Mouse (Mus musculus): Measurements from ENCODE around the gene Prtn3.
A peak's percentile ranks its signal among the peaks of the same experiment; 100 is the strongest.

DNA sequence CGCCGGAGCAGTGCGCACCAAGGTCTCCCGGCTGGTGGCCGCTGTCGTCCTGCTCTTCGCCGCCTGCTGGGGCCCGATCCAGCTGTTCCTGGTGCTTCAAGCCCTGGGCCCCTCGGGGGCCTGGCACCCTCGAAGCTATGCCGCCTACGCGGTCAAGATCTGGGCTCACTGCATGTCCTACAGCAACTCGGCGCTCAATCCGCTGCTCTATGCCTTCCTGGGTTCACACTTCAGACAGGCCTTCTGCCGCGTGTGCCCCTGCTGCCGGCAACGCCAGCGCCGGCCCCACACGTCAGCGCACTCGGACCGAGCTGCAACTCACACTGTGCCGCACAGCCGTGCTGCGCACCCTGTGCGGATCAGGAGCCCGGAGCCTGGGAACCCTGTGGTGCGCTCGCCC is 47.3 kb downstream of the Prtn3 start:
- no peak for TF ChIP-seq POLR2A (IDR thresholded peaks at IDR 0.05; ENCODE audit: insufficient read length, low read depth)
- TF ChIP-seq MAX (IDR thresholded peaks at IDR 0.05; ENCODE audit: low read depth), result no peak
- no peak for TF ChIP-seq E2F4 (IDR thresholded peaks at IDR 0.05; ENCODE audit: insufficient read depth)
- no peak for TF ChIP-seq CEBPB (IDR thresholded peaks at IDR 0.05; ENCODE audit: insufficient read depth, poor library complexity, severe bottlenecking)
- TF ChIP-seq POLR2AphosphoS2 (IDR thresholded peaks at IDR 0.05; ENCODE audit: insufficient read length, low read depth), result no peak
- no peak for TF ChIP-seq MYOD1 (IDR thresholded peaks at IDR 0.05; ENCODE audit: control insufficient read depth in 1 of 3, insufficient read length in 2 of 3, low read depth in 2 of 3)
- no peak for TF ChIP-seq TCF3 (IDR thresholded peaks at IDR 0.05; ENCODE audit: insufficient read length, low read depth)
- TF ChIP-seq REST (IDR thresholded peaks at IDR 0.05; ENCODE audit: insufficient read depth, insufficient read length), result no peak
- TF ChIP-seq USF1 (IDR thresholded peaks at IDR 0.05; ENCODE audit: low read depth), result no peak
- peak in 2 of 3 experiments; percentile 1 to 4 for TF ChIP-seq MYOG (IDR thresholded peaks at IDR 0.05; ENCODE audit: control insufficient read depth in 1 of 3, insufficient read depth in 1 of 3, insufficient read length in 2 of 3, low read depth in 2 of 3)

Measured in myocyte (in vitro differentiated cells).